Mouse (Mus musculus) gastrocnemius, adult 2 months (tissue): ENCODE measurements around the gene Efna3. TPM values are rescaled to one million over a fixed set of nuclear protein-coding genes. Genes with fewer than 3 reads are reported as not detected.
A peak's percentile ranks its signal among the peaks of the same experiment; 100 is the strongest.

ENCODE experiments used
- DNase-seq: peaks from one replicate; pipeline ENCODE4 v3.0.0; 2022
- H3K27ac ChIP-seq: fragments of 200-600 bp; 2 replicates; pipeline ENCODE4 v1.8.1; 2022; ENCODE audit warnings: mild to moderate bottlenecking
- H3K4me3 ChIP-seq: fragments of 200-600 bp; 2 replicates; pipeline ENCODE4 v1.8.1; 2022; ENCODE audit warnings: mild to moderate bottlenecking, moderate library complexity
- CTCF ChIP-seq: fragments of 200-600 bp; IDR thresholded peaks from 2 replicates; pipeline ENCODE4 v1.8.1; 2022; ENCODE audit warnings: antibody characterized with exemption, mild to moderate bottlenecking, moderate library complexity
- intact Hi-C: fragments of 180-260 bp; cut with DNase I; formaldehyde crosslinking; loops from one replicate; pipeline ENCODE4 v1.15.1; 2025
- total RNA-seq, 2 experiments: library from RNA; stranded (reverse); gene quantifications; 2 replicates each; pipeline ENCODE4 v1.2.3; 2021

Efna3 gene
- total RNA-seq, 2 experiments from 2014 or later: not detected

GRCm38 (mm10) chr3:89319591-89320350 is 3.0 kb downstream of the Efna3 start:
- TF ChIP-seq CTCF: no peak
- peak overlapping the region; percentile 60 for H3K4me3 ChIP-seq
- no peak overlapping the region for H3K27ac ChIP-seq
- intact Hi-C loops: no loop called here
- no peak for DNase-seq

DNA sequence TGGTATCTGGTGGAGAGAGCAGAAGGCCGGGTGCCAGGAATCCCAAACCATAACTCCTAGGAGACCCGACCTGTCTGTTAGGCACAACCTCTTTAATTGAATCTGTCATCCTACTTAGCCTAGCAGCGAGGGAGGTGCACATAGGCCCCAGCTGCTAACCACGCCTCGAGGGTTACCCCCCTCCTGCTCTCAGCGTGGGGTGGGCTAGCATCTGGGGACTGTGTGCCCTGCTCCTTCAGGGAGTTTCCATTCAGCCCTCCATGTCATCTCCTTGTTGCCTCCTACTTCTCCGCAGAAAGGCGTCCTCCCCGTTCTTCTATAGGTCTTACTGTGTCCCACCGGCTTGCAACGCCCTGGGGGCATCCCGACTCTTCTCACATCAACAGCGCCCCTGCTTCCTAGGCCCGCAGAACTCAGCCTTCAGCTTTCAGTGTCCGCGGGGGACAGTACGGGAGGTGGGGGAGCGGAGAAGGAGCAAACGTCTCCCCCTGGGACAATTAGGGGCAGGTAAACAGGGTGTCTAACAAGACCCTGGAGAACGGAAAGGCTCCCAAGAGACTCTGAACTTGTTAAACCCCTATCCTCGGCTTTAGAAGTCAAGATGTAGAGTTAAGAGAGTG is 3.7 kb downstream of the Efna3 start:
- no peak for DNase-seq
- intact Hi-C loops: no loop called here
- peak overlapping the region; percentile 60 for H3K4me3 ChIP-seq
- no peak overlapping the region for H3K27ac ChIP-seq
- no peak for TF ChIP-seq CTCF

DNA sequence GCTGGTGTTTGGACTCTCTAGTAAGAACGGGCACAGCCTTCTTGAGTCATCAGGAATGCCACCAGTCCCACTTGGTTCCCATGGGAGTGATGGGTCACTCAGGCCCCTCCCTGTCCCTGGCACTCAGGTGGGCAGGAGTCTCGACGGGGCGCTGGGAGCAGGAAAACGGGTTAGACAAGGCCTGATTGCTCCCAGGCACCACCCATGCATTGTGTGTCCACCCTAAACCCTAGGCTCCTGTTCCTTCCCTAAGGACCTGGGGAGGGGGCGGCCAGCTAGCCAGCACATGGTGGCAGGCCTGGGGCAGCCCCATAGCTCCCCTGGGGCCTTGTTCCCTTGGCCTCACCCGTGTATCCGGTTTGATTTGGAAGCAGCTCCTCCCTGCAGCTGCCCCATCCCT is 4.4 kb downstream of the Efna3 start:
- DNase-seq: no peak
- intact Hi-C loops: no loop called here
- no peak overlapping the region for H3K4me3 ChIP-seq
- TF ChIP-seq CTCF: no peak
- no peak overlapping the region for H3K27ac ChIP-seq

GRCm38 (mm10) chr3:89317246-89317645 is 5.5 kb downstream of the Efna3 start:
- intact Hi-C loops: loop anchor here (2.0 kb wide), 2 partner anchors 38 to 168 kb away; no protein-coding TSS in a partner anchor
- TF ChIP-seq CTCF: no peak
- Histone ChIP-seq H3K27ac (no peak overlapping the region), H3K4me3 (no peak overlapping the region)
- DNase-seq: no peak

DNA sequence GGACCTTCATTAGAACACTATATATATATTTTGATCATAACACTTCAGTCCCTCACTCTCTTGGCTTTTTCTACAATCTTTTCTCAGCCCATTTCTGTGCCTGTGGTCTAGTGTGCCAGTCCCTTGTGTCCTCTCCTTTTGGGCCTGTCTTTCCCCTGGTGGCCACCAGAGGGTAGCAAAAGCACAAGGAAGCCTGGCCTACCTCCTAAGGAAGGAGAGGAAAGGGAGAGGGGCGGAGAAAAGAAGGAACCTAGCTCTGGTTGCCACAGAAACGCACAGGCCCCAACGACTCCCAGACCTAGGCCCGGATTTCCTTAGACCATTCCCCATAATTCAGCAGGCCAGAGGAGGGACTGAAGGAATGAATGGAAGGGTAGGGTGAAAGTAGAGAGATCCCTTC is 5.9 kb downstream of the Efna3 start:
- peak; percentile 83 for DNase-seq
- Histone ChIP-seq H3K4me3 (peak overlapping the region; percentile 50), H3K27ac (no peak overlapping the region)
- intact Hi-C loops: loop anchor here (2.0 kb wide), 2 partner anchors 38 to 168 kb away; no protein-coding TSS in a partner anchor
- TF ChIP-seq CTCF: peak; percentile 97; the same call in 1 of the 2 replicates

GRCm38 (mm10) chr3:89315930-89316831 is 6.6 kb downstream of the Efna3 start:
- no peak for TF ChIP-seq CTCF
- peak; percentile 37 for DNase-seq
- Histone ChIP-seq H3K27ac (no peak overlapping the region), H3K4me3 (peak overlapping the region; percentile 50)
- intact Hi-C loops: loop anchor here (2.0 kb wide), 2 partner anchors 39 to 169 kb away; no protein-coding TSS in a partner anchor

DNA sequence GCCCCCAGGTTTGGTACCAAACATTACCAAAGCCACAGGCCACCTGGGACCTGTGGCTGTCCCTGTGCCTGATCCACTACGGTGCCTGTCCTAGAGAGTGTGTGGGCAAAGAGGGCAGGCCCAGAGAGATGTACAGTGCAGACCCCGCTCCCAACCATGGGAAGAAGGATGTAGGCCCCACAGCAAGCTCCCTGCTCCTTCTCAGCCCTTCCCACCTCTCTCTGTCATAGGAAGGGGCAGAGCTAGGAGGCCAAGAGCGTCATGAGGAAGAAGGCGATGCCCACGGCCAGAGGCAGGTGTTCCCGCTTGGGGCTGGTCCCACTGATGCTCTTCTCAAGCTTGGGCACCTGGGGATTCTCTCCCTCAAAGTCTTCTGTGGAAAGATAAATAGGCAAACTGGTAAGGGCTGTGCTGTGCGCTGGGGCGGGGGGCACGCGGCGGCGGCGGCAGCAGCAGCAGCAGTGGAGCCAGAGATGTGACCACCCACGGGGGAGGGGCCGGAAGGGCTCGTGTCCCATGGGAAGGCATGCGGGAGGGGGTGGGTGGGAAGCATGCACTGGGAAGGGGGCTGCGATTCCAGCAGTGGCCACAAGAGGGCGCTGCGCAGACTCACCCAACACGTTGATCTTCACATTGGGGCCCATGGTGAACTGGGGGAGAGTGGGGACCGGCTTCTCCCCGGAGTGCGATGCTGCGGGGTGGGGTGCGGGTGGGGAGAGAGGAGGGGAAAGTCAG is 7.4 kb downstream of the Efna3 start:
- intact Hi-C loops: no loop called here
- H3K4me3 ChIP-seq: peak overlapping the region; percentile 50
- peak; percentile 98 for TF ChIP-seq CTCF
- peak overlapping the region; percentile 38 for H3K27ac ChIP-seq
- peak; percentile 83 for DNase-seq

DNA sequence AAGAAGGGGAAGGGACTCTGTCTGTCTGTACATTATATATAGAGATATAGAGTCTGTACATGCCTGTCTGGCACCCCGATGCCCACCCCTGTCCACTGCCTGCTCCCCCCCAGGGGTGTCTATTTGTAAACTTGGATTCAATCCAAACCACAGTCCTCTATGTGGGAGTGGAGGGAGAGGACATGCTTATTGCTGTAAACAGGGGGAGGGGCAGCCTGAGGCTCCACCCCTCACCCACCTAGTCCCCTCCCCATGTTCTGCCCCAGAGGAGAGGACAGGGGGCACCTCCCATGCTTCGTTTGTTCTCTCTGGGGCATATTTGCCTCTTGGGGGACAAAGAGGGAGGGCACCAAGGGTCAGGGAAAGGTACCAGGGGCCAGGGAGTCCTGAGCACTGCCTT is 8.0 kb downstream of the Efna3 start:
- DNase-seq: no peak
- intact Hi-C loops: no loop called here
- no peak for TF ChIP-seq CTCF
- Histone ChIP-seq H3K4me3 (no peak overlapping the region), H3K27ac (peak overlapping the region; percentile 38)

DNA sequence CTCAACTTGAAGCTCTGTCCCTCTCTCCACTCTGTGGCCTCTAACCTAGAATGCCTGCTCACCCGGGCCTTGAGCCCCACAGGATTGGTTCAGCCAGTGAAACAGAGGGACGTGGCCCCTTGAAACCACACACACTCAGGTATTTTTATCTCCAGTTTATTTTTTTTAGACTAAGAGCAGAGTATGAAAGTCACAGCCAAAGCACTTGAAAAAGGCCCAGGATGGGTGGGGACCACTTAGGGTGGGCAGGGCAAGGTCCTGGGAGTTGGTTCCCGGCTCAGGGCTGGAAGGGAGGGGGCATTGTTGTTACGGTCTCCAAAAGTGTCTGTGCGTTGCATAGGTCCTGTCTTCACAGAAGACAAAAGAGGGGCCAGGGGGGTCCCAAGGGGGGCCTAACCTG is 8.4 kb downstream of the Efna3 start:
- intact Hi-C loops: no loop called here
- TF ChIP-seq CTCF: no peak
- DNase-seq: no peak
- H3K27ac ChIP-seq: 0 out of 2 replicates have a peak overlapping the region, but pooled peaks have one; percentile 38
- no peak overlapping the region for H3K4me3 ChIP-seq

- Histone ChIP-seq H3K4me3 (no peak overlapping the region), H3K27ac (no peak overlapping the region)
- intact Hi-C loops: loop anchor here (2.0 kb wide), 1 partner anchor 61 kb away; the partner anchor contains the start of gene Trim46
- DNase-seq: peak; percentile 74
- peak; percentile 84 for TF ChIP-seq CTCF
Measured at GRCm38 (mm10) chr3:89308089-89308488, 14.7 kb downstream of the Efna3 start.

DNA sequence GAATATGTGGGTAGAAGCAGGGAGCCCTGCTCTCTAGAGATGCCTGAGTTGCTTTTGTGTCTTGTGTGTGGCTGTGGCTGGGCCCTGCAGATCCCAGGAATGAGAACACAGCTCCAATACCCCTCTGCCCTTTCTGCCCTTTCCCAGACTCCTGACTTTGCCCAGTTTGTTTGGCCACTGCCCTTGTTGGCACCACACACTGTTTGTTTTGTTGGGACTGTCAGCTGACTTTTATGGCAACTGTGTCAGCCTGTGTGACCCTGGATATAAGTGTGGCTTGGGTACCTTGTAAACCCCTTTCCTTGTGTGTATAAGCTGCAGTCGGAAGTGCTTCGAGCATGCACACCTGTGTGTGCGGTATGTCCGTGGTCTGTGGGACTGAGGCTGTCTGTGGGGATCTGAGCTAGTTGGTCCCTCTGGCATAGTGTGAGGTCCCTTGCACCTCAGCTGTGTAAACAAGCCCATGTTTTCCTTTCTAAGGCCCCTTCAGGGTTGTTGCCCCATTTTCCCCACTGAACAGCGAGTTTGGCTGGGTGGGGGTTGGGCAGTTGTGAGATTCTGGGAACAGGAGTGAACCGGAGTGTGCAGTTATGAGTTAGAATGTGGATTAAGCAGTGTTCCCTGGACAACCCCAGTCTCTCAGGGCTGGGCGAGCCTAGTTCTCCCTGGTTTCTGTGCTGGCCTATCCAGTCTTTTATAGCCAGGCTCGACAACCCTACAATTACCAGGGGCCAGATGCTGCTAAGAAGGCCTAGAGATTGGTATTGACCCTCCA is 17.0 kb downstream of the Efna3 start:
- DNase-seq: no peak
- Histone ChIP-seq H3K27ac (no peak overlapping the region), H3K4me3 (no peak overlapping the region)
- intact Hi-C loops: no loop called here
- TF ChIP-seq CTCF: no peak
